Mouse (Mus musculus) liver, embryonic 14.5 days (tissue): ENCODE measurements around the gene Fahd2a.

ENCODE experiments used
- CTCF ChIP-seq: IDR thresholded peaks from 2 replicates; pipeline ENCODE4 v1.5.1; 2016; ENCODE audit warnings: antibody characterized with exemption, low read depth, control low read depth
- EP300 ChIP-seq: IDR thresholded peaks from 2 replicates; pipeline ENCODE4 v1.6.1; 2016; ENCODE audit warnings: antibody characterized with exemption, low read depth

DNA sequence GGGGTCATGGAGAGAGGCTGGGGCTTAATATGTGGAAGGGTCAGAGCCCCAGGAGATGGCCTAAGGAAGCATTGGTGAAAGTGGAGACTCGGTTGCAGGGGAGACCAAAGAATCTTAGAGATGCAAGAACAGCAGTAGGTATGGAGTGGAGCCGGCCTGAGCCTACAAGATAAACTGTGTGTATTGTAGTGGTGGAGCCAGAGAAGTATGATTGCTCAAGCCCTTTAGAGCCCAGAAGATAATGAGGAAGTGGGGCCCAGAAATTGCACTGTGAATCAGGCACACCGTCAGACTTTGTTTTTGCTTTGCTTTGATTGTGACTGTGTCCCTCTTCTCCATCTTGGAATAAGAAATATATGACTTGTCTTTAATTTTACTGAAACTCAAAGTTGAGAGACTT, 53.0 kb downstream of the Fahd2a start:
- TF ChIP-seq EP300: no peak
- TF ChIP-seq CTCF: no peak
